Mouse (Mus musculus): Measurements from ENCODE around the gene Myo1e. TPM values are rescaled to one million over a fixed set of nuclear protein-coding genes. Genes with fewer than 3 reads are reported as not detected.
A peak's percentile ranks its signal among the peaks of the same experiment; 100 is the strongest.

Myo1e gene
- total and polyA plus RNA-seq, 3 experiments: 3.9 to 11.3 (median 8.5) TPM

GRCm38 (mm10) chr9:70211638-70212037, 4.5 kb downstream of the Myo1e start:
- no peak for DNase-seq
- no peaks in the 10 kb centered on the region for H3K36me3 ChIP-seq (ENCODE audit: control insufficient read depth, insufficient read depth, low read length)
- no peaks in the 10 kb centered on the region for H3K27me3 ChIP-seq (ENCODE audit: control insufficient read depth, insufficient read depth, low read length)
- H3K4me3 ChIP-seq: no peak overlapping the region
- H3K79me2 ChIP-seq (replicated peaks; ENCODE audit: control insufficient read depth, insufficient read depth, low read length): peaks cover 5% of the 10 kb centered on the region
- H3K27ac ChIP-seq: no peak overlapping the region
- intact Hi-C loops (cut with DNase I): no loop called here
- WGBS: 77% methylated on average over 14 of the region's 14 CpGs
- H3K9ac ChIP-seq (ENCODE audit: low read depth, low read length): no peak overlapping the region
- TF ChIP-seq EP300 (IDR thresholded peaks at IDR 0.05; ENCODE audit: insufficient read depth, low read depth, low read length) (no peak), CTCF (IDR thresholded peaks at IDR 0.05) (no peak), POLR2A (IDR thresholded peaks at IDR 0.05; ENCODE audit: insufficient read depth, low read depth, low read length) (no peak)
- H3K4me1 ChIP-seq (ENCODE audit: control insufficient read depth, insufficient read depth, low read length): peaks cover 6% of the 10 kb centered on the region

- WGBS: 76% methylated on average over 6 of the region's 6 CpGs
- Histone ChIP-seq H3K79me2 (replicated peaks; ENCODE audit: control insufficient read depth, insufficient read depth, low read length) (peaks cover 4% of the 10 kb centered on the region; the same call in 1 of the 2 replicates), H3K9ac (ENCODE audit: low read depth, low read length) (no peak overlapping the region), H3K4me1 (ENCODE audit: control insufficient read depth, insufficient read depth, low read length) (no peaks in the 10 kb centered on the region; the same call in 1 of the 2 replicates), H3K4me3 (no peak overlapping the region), H3K27me3 (ENCODE audit: control insufficient read depth, insufficient read depth, low read length) (no peaks in the 10 kb centered on the region), H3K36me3 (ENCODE audit: control insufficient read depth, insufficient read depth, low read length) (peaks cover 4% of the 10 kb centered on the region; the same call in 1 of the 2 replicates), H3K27ac (no peak overlapping the region)
- no peak for DNase-seq
- TF ChIP-seq EP300 (IDR thresholded peaks at IDR 0.05; ENCODE audit: insufficient read depth, low read depth, low read length): no peak
- TF ChIP-seq POLR2A (IDR thresholded peaks at IDR 0.05; ENCODE audit: insufficient read depth, low read depth, low read length): no peak
- no peak for TF ChIP-seq CTCF (IDR thresholded peaks at IDR 0.05)
- intact Hi-C loops (cut with DNase I): no loop called here
Measured at GRCm38 (mm10) chr9:70216517-70216916, 9.4 kb downstream of the Myo1e start.

- no peak for DNase-seq
- Histone ChIP-seq H3K27ac (no peak overlapping the region), H3K9ac (ENCODE audit: low read depth, low read length) (no peak overlapping the region), H3K79me2 (replicated peaks; ENCODE audit: control insufficient read depth, insufficient read depth, low read length) (peaks cover 4% of the 10 kb centered on the region; the same call in 1 of the 2 replicates), H3K4me1 (ENCODE audit: control insufficient read depth, insufficient read depth, low read length) (peaks cover 7% of the 10 kb centered on the region), H3K4me3 (no peak overlapping the region), H3K27me3 (ENCODE audit: control insufficient read depth, insufficient read depth, low read length) (no peaks in the 10 kb centered on the region), H3K36me3 (ENCODE audit: control insufficient read depth, insufficient read depth, low read length) (peaks cover 4% of the 10 kb centered on the region; the same call in 1 of the 2 replicates)
- 78% methylated on average over 6 of the region's 6 CpGs for whole genome bisulfite sequencing
- intact Hi-C loops (cut with DNase I): no loop called here
- no peak for TF ChIP-seq EP300 (IDR thresholded peaks at IDR 0.05; ENCODE audit: insufficient read depth, low read depth, low read length)
- no peak for TF ChIP-seq POLR2A (IDR thresholded peaks at IDR 0.05; ENCODE audit: insufficient read depth, low read depth, low read length)
- no peak for TF ChIP-seq CTCF (IDR thresholded peaks at IDR 0.05)
Measured at GRCm38 (mm10) chr9:70219295-70219931, 12.3 kb downstream of the Myo1e start.

- DNase-seq: no peak
- H3K27ac ChIP-seq: no peak overlapping the region
- no peak overlapping the region for H3K4me3 ChIP-seq
- H3K9ac ChIP-seq (ENCODE audit: low read depth, low read length): no peak overlapping the region
- intact Hi-C loops (cut with DNase I): no loop called here
- peaks cover 4% of the 10 kb centered on the region; the same call in 1 of the 2 replicates for H3K36me3 ChIP-seq (ENCODE audit: control insufficient read depth, insufficient read depth, low read length)
- WGBS: 28% methylated on average over 7 of the region's 7 CpGs
- TF ChIP-seq POLR2A (IDR thresholded peaks at IDR 0.05; ENCODE audit: insufficient read depth, low read depth, low read length): no peak
- TF ChIP-seq CTCF (IDR thresholded peaks at IDR 0.05): no peak
- no peak for TF ChIP-seq EP300 (IDR thresholded peaks at IDR 0.05; ENCODE audit: insufficient read depth, low read depth, low read length)
- H3K27me3 ChIP-seq (ENCODE audit: control insufficient read depth, insufficient read depth, low read length): no peaks in the 10 kb centered on the region
- peaks cover 11% of the 10 kb centered on the region for H3K4me1 ChIP-seq (ENCODE audit: control insufficient read depth, insufficient read depth, low read length)
- 0 out of 2 replicates have a peak, but pooled peaks cover 4% of the 10 kb centered on the region for H3K79me2 ChIP-seq (replicated peaks; ENCODE audit: control insufficient read depth, insufficient read depth, low read length)
Measured at GRCm38 (mm10) chr9:70220461-70221170, 13.5 kb downstream of the Myo1e start.

- DNase-seq: no peak
- Histone ChIP-seq H3K79me2 (replicated peaks; ENCODE audit: control insufficient read depth, insufficient read depth, low read length) (peaks cover 2% of the 10 kb centered on the region), H3K9ac (ENCODE audit: low read depth, low read length) (no peak overlapping the region), H3K27me3 (ENCODE audit: control insufficient read depth, insufficient read depth, low read length) (no peaks in the 10 kb centered on the region), H3K4me1 (ENCODE audit: control insufficient read depth, insufficient read depth, low read length) (peaks cover 13% of the 10 kb centered on the region), H3K27ac (peak overlapping the region; percentile 80), H3K36me3 (ENCODE audit: control insufficient read depth, insufficient read depth, low read length) (no peaks in the 10 kb centered on the region), H3K4me3 (no peak overlapping the region)
- WGBS: 60% methylated on average over 4 of the region's 4 CpGs
- TF ChIP-seq POLR2A (IDR thresholded peaks at IDR 0.05; ENCODE audit: insufficient read depth, low read depth, low read length): no peak
- no peak for TF ChIP-seq EP300 (IDR thresholded peaks at IDR 0.05; ENCODE audit: insufficient read depth, low read depth, low read length)
- TF ChIP-seq CTCF (IDR thresholded peaks at IDR 0.05): no peak
- intact Hi-C loops (cut with DNase I): no loop called here
Measured at GRCm38 (mm10) chr9:70223142-70223541, 16.0 kb downstream of the Myo1e start.

GRCm38 (mm10) chr9:70224046-70224445, 16.9 kb downstream of the Myo1e start:
- no peak overlapping the region for H3K4me3 ChIP-seq
- H3K27ac ChIP-seq: peak overlapping the region; percentile 80
- H3K9ac ChIP-seq (ENCODE audit: low read depth, low read length): no peak overlapping the region
- no peaks in the 10 kb centered on the region for H3K36me3 ChIP-seq (ENCODE audit: control insufficient read depth, insufficient read depth, low read length)
- H3K4me1 ChIP-seq (ENCODE audit: control insufficient read depth, insufficient read depth, low read length): peaks cover 13% of the 10 kb centered on the region
- DNase-seq: no peak
- peaks cover 2% of the 10 kb centered on the region for H3K79me2 ChIP-seq (replicated peaks; ENCODE audit: control insufficient read depth, insufficient read depth, low read length)
- WGBS: 54% methylated on average over 4 of the region's 4 CpGs
- TF ChIP-seq EP300 (IDR thresholded peaks at IDR 0.05; ENCODE audit: insufficient read depth, low read depth, low read length) (no peak), CTCF (IDR thresholded peaks at IDR 0.05) (no peak), POLR2A (IDR thresholded peaks at IDR 0.05; ENCODE audit: insufficient read depth, low read depth, low read length) (no peak)
- no peaks in the 10 kb centered on the region for H3K27me3 ChIP-seq (ENCODE audit: control insufficient read depth, insufficient read depth, low read length)
- intact Hi-C loops (cut with DNase I): no loop called here
